Mouse (Mus musculus) gastrocnemius, postnatal 36 days (tissue): ENCODE results near the gene Gm4792. TPM values are rescaled to one million over a fixed set of nuclear protein-coding genes. Genes with fewer than 3 reads are reported as not detected.

Experiments used
- DNase-seq, 2 experiments: peaks; one replicate each; pipeline ENCODE4 v3.0.0; 2022
- intact Hi-C: fragments of 180-260 bp; cut with DNase I; formaldehyde crosslinking; loops from one replicate; pipeline ENCODE4 v1.15.1; 2025
- long read RNA-seq, 2 experiments: library from polyadenylated mRNA; stranded (forward); transcript quantifications; one replicate each; pipeline ENCODE4 v2.0.0; 2021
- total RNA-seq, 2 experiments: library from RNA; stranded (reverse); gene quantifications; 2 replicates each; pipeline ENCODE4 v1.2.3; 2021

Gene Gm4792
- total RNA-seq: not detected
- long read RNA-seq, experiment 1: 0 reads
- long read RNA-seq, experiment 2: 0 reads

DNA sequence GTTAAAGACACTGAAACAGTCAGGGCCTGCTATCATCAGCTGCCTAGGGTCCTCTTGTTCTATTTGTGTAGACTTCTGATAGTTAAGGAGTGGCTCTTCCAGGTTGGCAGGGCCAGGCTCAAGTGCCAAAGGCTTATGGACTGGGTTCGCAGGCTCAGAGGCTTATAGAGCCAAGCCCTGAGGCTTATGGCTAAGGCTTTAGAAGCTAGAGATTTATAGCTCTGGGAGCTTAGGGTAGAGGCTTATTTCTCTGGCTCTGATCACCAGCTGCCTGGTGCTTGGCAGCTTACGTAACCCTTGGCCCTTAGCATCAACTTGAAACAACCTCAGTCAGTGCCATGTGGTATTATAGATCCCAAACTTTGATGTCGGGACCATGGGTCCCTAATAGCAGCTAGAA, at the start of gene Gm4792:
Gene Gm4792, minus strand, starts transcription at position 233 of the 400 bp plus-strand sequence.
- intact Hi-C loops: no loop called here
- no peak for DNase-seq

DNA sequence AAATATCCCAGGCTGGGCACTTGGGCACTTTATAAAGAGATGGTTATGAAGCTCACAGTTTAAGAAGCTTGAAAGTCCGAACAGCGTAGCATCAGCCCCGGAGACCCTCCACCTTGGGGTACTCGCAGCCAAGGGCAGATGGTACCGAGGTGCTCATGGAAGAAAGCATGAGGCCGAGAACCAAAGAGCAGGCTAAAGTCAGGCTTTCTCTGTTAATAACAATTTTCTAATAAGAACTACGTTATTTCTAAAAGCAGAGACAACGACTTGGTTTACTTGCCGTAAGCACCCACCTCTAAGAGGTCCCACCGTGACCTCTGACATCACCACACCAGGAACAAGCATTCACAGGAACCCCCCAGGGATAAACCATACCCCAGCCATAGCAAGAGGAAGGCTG, 49.5 kb upstream of the Gm4792 start:
- intact Hi-C loops: no loop called here
- no peak for DNase-seq

DNA sequence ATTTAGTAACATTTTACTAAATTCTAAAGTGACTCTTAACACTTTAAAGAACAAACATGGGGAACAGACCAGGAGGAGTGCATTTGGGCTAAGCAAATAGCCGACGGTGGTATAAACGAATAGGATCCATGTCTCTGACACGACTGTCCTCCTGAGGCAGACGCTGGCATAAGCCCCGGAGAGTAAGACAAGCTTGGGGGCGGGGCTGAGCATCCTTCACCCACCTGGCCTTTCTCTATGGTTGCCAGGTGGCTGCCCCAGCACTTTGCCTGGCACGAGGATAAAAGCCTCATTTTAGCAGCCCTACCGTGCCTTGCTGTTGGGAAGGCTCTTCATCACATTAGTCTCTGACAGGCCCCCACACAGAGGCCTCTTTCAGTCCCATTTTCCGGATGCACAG, 48.8 kb upstream of the Gm4792 start:
- DNase-seq: no peak
- intact Hi-C loops: no loop called here

DNA sequence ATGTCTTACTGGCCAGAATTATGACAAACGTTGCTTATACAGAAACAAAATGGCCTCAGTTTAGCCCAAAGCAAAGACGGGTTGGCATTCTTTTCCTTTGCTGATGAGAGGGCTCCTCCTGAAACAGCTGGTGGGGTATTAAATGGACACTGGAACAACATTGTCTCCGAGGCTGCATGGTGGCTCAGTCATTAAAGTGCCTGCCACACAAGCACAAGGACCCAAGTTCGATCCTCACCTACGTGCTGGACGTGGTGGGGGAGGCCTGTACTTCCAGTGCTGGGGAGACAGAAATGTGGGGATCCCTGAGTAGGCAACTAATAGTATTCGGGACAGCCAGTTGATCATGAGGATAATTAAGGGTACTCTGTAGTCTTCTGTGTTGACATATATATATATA, 48.1 kb upstream of the Gm4792 start:
- DNase-seq: peak in 1 of 2 experiments; percentile 6

DNA sequence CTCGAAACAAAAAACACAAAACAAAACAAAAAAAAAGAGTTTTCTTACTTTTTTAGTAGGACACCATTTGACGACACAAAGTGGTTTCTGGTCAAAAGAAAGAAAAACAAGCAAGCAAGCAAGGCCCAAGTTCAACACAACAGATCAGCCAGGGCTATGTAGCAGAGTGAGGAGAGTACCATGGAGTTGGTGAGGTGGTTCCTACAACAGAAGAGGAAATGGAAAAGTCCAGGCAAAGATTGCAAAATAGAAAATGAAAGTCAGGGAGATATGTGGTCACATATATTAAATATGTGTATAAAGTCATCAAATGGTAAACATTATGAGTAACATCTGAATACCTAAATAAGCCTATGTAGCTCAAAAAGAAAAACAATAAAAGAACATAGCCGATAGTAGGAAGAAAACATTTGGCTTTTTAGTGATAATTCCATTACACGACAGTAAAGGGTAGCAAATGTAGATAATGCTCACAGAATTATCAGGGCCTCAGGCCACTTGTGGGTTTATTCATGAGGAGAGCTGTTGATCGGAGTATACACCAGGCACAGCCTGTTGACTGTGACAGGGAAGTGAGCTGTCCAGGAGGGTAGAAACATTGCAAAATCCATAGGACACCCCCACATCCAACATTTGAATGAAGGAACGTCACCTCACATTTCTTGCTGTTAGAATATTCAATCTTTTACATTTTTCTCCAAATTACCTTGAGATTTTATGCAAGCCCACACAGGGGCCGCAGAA, 47.2 kb upstream of the Gm4792 start:
- no peak for DNase-seq
- intact Hi-C loops: no loop called here

More for the DNA sequence above, 48.1 kb upstream of the Gm4792 start:
- intact Hi-C loops: no loop called here

DNA sequence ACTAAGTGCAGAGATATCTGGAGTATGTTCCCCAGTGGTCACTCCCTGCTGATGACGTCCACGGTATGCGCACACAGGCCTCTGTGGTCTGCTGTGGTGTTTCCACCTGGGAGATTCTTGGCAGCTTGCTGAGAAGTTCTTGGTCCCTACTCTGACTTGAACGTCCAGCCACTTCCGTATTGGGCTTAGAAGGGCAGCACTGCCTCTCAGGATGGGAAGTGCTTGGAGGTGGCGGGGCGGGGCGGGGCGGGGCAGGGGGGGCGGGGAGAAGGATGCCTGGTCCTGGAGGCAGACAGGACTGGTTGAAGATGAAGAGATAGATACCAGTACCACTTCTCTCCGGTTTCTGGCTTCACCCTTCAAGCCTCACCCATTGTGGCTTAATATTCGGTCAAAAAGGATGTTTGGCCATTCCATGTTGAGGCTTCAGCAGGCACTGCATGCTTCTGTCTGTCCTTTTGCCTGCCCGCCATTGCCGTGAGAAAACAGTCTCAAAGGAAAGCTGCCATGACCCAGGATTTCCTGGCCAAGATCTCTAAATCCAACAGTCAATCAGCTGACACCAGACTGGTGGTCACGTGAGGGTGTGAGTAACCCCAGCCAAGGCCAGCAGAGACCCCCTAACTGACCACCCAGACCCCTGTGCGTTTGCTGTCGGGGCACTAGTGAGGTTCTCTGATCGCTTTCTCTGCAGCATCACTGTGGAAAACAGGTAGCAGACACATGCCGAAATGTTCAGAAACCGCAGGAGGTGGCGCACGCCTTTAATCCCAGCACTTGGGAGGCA, 46.3 kb upstream of the Gm4792 start:
- intact Hi-C loops: no loop called here
- peak in 1 of 2 experiments; percentile 5 for DNase-seq

DNA sequence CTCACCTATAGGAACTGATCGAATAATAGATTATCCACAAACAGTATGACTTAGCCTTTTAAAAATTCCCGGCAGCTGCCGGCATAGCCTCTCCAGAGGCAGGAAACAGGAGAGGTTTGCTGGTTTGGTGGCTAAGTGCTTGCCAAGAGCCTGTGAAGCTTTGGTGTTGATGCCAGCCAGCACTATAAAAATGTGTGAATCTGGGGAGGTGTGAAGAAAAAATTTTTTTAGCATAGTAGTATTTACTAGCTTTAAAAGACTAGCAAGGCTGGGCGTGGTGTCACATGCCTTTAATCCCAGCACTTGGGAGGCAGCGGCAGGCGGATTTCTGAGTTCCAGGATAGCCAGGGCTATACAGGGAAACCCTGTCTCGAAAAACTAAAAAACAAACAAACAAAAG, 45.1 kb upstream of the Gm4792 start:
- intact Hi-C loops: no loop called here
- DNase-seq: peak in 1 of 2 experiments; percentile 0

DNA sequence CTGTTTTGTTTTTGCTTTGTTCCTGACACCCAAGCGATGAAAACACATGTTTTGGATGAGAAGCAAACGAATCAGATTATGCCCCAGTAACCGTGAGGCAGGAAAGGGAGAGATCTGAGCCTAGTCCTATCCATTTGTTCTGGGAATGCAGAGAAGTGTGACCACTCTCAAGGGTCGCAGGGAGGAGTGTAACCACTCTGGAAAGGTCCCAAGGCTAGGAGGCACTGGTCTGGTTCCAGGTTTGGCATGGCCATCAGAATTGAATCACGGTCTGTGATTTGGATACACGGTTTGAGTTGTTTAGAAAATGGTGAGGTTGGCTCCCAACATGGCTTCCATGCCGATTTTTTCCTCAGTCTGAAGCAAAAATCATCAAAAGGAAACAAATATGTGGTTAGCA, 43.8 kb upstream of the Gm4792 start:
- peak in 1 of 2 experiments; percentile 3 for DNase-seq
- intact Hi-C loops: no loop called here

DNA sequence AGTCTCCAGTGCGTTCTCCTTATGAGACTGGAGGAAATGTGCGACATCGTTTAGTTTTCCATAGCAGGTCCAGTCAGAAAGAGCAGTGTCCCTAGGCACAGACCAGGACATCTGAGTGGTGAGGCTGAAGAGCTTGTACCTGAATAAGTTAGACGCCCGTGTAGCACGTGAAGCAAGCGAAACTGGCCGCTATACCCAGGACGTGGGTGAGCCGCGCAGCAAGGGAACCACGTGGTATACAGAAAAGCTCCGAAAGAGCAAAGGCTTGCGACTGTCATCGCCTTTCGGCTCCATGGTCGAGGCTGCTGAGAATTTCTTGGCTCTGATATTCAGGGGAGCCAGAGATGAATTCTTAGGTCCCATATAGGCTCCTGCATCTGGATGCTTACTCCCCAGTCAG, 43.0 kb upstream of the Gm4792 start:
- intact Hi-C loops: no loop called here
- DNase-seq: peak in 1 of 2 experiments; percentile 10

DNA sequence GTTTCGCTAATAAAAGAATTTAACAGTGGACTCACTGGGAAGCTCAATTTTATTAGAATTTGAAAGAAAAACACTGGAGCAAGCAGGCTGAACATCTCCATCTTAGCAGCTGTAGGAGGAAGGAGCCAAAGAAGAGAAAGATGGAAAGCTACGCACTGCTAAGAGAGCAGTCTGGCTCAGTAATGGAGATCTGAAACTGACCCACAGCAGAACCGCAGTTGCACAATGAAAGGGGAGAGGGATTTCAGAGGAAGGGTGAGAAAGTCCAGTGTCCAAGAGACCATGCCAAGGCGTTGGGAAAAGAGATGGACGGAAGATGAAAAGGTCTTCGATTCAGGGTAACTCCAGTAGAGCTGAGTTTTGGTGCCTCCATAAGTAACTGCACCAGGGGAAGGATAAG, 37.6 kb upstream of the Gm4792 start:
- no peak for DNase-seq
- intact Hi-C loops: no loop called here

DNA sequence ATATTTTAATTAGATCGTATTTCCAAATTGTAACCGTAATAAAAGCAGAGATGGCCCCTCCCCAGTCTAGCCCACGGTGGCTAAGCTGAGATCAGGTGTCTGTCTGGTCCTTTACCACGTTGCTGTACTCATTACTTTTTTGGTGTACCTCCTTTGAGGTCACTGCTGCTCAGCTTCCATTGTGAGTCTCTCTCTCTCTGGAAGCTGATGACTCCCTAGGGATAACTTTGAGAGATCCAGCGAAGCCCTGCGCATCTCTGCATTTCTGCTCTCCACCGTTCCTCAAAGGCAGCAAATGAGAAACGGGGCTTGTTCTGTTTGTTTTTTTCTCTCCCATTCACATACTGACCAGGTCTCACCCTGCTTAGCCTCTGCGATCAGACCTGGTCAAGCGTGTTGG, 36.5 kb upstream of the Gm4792 start:
- no peak for DNase-seq
- intact Hi-C loops: no loop called here

DNA sequence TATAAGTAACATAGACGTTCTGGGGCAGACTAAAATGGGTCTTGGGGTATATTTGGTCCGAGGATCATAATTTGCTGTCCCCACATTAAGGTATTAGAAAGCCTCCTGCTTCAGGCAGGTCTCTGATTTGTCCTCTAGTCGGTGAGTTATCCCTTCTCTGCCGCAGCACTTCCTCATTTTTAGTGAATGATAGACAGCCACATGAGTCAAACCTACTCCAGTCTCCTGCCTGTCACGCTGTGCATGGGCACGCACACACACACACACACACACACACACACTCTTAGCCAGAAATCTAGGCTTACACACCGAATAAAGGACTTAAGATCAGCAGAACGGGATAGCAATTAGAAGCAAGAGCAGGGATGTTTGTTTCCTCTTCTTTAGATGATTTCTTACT, 34.8 kb upstream of the Gm4792 start:
- DNase-seq: no peak
- intact Hi-C loops: no loop called here

DNA sequence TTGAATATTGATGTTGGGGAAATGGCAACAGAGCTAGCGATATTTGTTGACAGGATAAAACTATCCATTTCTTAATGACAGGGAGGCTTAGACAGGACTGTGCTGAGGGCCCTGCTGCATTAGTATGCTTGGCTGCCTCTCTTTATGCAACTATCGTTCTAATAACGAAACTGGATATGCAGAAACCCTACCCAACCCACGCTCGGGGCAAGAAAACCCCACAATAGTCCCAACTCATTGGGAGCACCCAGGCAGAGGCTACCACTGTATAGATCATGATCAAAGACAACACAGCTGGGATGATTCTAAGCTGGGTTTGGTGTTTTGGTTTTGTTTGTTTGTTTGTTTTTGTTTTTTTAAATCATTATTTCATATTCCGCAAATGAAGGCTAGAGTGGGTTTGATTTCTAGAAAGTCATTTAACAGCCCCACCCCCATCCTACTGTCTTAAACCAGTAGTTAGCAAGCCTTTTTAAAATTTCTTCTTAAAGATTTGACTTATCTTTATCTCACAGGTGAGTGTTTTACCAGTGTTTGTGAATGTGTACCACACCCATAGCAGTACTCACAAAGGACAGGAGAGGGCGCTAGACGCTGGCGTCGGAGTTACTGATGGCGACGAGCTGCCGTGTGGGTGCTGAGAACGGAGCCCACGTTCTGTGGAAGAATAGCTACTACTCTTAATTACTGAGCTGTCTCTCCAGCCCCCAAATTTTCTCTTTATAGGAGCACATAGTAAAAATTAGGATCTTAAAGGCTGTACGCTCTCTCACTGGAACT, 34.0 kb upstream of the Gm4792 start:
- intact Hi-C loops: no loop called here
- no peak for DNase-seq

DNA sequence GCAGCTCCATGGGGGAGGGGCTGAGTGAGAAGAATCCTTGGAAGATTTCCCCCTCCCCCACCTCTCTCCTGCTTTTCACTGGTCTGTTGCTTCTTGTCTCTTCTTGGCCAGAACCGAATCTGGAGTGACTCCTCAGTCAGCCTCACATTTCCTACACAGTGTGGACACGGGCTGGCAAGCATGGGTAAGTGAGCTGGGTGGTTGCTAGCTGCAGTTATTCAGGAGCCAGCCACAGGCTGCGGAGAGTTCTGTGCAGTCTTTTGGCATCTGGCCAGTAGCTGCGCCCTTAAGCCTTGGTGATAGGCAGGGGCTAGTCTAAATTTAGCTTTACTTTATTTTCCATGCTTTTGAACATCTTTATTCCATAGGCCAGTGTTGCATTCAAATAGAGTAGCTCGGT, 31.5 kb upstream of the Gm4792 start:
- no peak for DNase-seq
- intact Hi-C loops: no loop called here

DNA sequence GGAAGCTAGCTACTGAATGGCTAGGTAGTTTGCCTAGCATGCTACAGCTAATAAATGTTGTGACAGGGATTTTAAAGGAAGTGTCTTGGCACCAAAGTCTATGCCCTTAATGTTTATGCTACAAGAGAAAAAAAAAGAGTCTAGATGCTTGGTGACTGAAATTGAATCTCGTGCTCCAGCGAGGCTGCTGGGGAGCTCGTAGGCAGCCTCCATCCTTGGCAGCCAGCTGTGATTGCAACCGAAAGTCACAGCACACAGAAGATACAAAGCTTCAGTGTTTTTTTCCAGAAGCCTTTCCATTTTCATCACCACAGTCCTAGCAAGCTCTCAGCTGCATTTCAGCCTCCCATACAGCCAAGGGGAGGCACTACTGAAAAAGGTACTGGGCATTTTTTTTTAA, 20.1 kb upstream of the Gm4792 start:
- DNase-seq: no peak
- intact Hi-C loops: no loop called here

DNA sequence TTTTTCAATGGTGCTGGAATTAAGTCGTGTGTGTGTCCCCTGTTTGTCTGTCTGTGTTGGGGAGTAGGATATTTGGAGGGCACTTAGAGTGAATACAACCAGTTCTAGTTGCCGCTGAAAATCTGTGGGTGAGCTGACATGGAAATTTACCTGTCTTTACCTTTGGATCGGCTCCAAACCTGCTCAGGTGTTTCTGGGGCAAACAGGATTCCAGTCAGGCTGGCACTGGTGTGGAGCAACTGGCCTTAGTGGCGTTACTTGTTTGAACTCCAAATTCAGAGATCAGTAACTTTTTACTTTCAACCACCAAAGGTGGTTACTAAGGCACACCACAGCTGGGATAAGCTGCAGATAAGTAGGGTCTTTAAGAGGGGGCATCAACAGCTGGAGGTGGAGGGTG, 14.6 kb upstream of the Gm4792 start:
- intact Hi-C loops: no loop called here
- DNase-seq: no peak

DNA sequence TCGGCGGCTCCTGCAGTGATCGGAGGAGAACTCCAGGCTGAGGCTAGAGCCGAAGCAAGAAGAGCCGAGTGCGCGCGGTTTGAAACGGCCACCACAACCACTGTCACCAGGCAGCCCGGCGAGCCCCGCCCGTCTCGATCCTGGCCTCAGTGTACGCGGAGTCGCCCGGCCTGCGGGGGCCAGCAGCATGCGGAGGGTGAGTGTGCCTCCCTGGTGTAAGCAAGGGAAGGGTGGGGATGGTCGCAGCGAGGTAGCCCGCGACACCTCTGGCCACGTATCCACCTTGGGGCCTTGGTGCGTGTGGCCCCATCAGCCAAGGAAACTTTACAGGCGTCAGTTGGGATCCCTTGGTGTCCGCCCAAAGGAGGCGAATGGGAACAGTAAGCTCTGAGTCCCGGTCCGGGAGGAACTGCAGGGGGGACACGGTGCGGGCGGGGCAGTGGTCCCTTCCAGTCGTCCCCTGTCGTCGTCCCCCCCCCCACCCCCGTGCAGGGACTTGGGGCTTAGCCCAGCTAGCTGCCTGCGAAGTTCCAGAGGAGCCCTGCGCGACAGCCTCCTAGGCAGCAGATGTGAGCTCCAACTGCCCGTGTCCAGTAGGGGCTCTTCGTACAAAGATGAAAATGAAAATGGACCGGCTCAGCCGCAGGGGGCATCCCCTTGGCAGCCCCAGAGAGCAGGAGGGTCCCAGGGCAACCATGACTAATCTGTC, 13.7 kb upstream of the Gm4792 start:
- intact Hi-C loops: no loop called here
- DNase-seq: peak; percentile 23 to 24

DNA sequence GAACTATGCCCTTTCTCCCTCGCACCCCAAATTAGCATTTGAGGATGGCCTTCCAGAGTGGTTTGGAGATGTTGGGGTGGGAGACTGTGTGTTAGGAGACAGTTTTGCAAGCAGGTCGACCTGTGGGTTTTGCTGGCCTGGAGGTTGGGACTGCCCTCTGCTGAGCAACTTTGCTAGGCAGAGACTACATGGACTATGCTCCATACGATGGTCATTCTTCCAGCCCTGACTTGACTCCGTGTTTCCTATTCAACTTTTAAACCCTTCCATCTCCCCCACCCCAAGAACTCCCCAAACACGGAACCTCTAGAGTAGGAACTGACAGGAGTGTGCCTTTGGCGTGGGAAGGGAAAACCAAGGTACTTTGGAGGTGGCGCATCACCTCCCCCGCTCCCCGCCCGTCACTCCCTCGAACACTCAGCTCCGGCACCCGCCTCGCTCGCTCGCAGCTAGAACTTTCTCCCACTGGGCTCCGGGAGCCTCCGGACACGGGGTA, 13.1 kb upstream of the Gm4792 start, which contains the start of gene Tmcc3:
Gene Tmcc3, plus strand, starts transcription at position 439 of the 496 bp plus-strand sequence.
- intact Hi-C loops: no loop called here
- no peak for DNase-seq

DNA sequence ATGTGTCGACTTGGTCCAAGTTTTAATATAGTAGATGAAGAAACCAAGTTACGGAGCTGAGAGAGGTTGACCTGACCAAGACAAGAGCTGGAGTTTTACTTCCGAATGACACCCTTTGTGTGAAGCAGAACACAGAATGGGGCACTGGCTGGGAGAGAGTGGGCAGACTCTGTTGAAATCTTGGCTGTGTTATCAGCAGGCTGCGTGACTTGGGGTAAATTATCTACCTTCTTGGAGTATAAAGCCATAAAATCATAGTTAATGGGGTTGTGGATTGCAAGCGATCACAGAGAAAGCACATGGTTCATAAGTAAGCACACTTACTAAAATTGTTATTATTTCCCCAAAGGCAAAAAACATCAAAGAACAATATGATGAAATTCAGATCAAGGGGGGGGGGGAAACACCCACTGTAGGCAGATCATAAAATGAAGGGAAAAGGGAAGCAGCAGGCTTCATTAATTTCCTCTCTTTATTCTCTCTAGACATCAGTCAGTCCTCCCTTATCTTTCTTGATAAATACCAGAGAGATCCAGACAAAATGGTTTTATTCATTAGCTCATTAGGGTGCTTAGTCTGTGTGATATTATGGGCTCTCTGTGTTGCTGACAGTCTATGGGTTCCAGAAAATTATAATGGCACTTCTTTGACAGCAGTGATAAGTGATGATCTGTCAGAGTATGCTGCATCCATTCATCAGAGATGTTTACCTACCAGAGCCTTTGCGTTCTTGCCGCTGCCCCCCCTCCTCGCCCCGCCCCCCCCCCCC, 12.2 kb upstream of the Gm4792 start:
- no peak for DNase-seq
- intact Hi-C loops: no loop called here

DNA sequence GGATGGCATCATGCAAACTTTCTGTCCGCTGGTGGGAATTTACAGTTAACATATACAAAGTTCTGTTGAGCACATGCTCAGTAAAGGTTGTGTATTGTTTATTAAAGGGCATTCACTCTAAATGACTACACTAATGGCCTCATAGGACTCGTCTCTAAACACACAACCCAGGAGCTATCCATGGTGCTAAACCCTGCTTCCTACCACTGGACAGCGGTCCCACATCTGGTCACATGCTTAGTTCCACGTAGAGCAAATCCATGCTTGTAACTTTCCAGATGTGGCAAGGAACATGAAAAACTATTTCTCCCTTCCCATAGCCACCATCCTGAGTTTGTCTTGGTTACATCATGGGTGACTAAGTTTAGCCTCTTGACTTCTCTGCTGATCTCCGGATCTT, 7.0 kb upstream of the Gm4792 start:
- DNase-seq: no peak
- intact Hi-C loops: no loop called here
